Mouse (Mus musculus): Measurements from ENCODE around the gene Tenm4. TPM values are rescaled to one million over a fixed set of nuclear protein-coding genes. Genes with fewer than 3 reads are reported as not detected.

Tenm4 gene
- total RNA-seq, 2 experiments from 2014 or later = under 0.01 TPM; not detected in 1

GRCm38 (mm10) chr7:96826101-96826500 lies 655.1 kb downstream of the Tenm4 start:
- ATAC-seq (ENCODE audit: poor library complexity, severe bottlenecking) = peak; percentile 53; the same call in 1 of the 2 replicates

GRCm38 (mm10) chr7:96826672-96827071 lies 655.6 kb downstream of the Tenm4 start:
- ATAC-seq (ENCODE audit: poor library complexity, severe bottlenecking) = no peak

DNA sequence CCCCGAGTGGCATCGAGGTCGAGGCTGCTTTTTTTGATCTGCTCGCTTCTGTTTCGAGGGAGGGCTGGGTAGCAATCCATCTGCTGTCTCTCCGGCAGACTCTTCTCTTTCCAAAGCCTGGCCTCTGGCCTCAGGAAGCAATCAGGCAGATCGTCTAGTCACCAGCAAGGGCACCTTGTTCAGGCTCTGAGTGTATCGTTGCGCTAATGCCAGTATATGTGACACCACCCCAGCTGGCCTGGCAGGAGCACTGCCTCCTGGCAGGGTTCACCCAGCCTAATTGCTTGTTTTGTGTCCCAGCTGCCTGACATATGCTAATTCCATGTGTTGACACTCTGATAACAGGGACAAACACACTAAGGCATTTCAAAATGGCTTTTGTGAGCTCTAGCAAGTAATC lies 661.5 kb downstream of the Tenm4 start:
- ATAC-seq (ENCODE audit: poor library complexity, severe bottlenecking) = no peak

- ATAC-seq (ENCODE audit: poor library complexity, severe bottlenecking) = no peak
Measured at GRCm38 (mm10) chr7:96833012-96833411, 662.0 kb downstream of the Tenm4 start.

- ATAC-seq (ENCODE audit: poor library complexity, severe bottlenecking) = no peak
Measured at GRCm38 (mm10) chr7:96834681-96835289, 663.7 kb downstream of the Tenm4 start.

GRCm38 (mm10) chr7:96835313-96835712 lies 664.3 kb downstream of the Tenm4 start:
- ATAC-seq (ENCODE audit: poor library complexity, severe bottlenecking) = no peak

- ATAC-seq (ENCODE audit: poor library complexity, severe bottlenecking) = no peak
Measured at GRCm38 (mm10) chr7:96838271-96838841, 667.3 kb downstream of the Tenm4 start.

GRCm38 (mm10) chr7:96838926-96839325 lies 667.9 kb downstream of the Tenm4 start:
- no peak for ATAC-seq (ENCODE audit: poor library complexity, severe bottlenecking)

DNA sequence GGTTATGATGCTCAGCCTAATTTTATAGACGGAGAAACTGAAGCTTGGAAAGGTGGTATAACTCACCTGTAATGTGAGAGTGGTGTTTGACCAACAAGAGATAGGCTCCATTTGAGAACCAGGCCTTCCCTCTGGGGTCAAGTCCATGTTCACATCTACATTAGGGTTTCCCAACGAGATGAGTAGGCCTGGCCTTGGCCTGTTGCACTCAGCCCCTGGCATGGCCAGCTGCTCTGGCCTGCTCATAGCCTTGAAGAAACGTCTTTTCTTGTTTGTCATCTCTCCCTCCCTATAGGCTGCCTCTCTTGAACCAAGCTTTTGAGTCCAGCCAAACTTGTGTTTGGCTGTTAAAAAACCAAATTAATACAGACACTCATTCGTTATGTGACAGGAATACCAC lies 668.5 kb downstream of the Tenm4 start:
- ATAC-seq (ENCODE audit: poor library complexity, severe bottlenecking) = no peak

- ATAC-seq (ENCODE audit: poor library complexity, severe bottlenecking) = no peak
Measured at GRCm38 (mm10) chr7:96842477-96843255, 671.6 kb downstream of the Tenm4 start.

GRCm38 (mm10) chr7:96844104-96844894 lies 673.3 kb downstream of the Tenm4 start:
- no peak for ATAC-seq (ENCODE audit: poor library complexity, severe bottlenecking)

DNA sequence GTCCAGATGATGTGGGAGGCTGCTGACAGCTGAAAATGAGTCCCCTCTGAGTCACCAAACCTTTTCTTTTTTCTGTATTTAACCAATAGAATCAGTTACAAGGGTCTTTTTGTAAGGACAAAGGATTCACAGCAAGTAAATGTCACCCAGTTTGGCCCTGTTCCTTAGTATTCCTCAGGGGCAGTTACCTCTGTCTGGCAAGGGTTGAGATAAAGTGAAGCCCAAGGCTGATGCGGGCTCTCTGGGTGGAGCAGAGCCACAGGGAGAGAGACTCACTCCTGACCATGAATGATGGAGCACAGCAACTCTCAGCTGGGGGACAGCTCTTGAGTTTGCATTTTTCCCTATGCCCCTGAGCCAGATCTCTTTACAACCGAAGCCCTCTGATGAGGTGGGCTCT lies 681.7 kb downstream of the Tenm4 start:
- ATAC-seq (ENCODE audit: poor library complexity, severe bottlenecking) = no peak

DNA sequence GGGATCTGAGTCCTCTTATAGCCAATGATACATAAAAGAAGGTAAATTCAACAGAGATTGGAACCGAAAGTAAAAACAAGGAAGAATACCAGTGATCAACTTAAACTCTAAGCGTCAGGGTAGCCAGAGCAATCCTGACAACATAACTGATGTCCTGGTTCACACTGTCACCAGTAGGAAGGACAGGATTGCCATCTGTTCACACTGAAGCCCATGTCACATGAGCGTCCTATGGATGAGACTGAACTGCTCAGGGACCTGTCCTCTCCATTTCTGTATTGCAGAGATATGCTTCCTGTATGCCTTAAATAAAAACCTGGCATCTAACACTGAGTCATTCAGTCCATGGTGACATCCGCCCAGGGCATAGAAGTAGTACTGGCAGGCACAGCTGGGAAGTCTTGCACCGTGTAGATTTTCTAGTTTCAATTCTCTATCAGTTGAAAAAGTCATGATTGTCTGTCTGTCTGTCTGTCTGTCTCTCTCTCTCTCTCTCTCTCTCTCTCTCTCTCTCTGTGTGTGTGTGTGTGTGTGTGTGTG lies 684.9 kb downstream of the Tenm4 start:
- peak; percentile 79 for ATAC-seq (ENCODE audit: poor library complexity, severe bottlenecking)

DNA sequence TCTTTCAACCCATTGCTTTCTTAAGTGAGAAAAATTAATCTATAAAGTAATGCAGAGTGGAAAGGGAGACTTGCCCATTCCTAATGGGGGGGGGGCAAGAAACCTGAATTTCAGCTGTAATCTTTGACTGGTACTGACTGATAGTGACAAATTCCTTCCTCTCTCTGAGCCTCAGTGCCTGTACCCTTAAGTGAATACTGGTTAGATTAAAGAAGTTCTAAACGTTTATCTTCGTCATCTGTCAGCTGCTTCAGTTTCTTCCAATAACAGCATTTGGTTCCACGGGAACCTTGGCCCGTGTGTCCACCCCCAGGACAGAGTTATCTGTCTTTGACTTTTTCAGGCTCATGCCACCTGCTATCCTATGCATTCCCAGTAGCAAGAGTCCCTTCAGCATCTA lies 685.5 kb downstream of the Tenm4 start:
- ATAC-seq (ENCODE audit: poor library complexity, severe bottlenecking) = no peak

- ATAC-seq (ENCODE audit: poor library complexity, severe bottlenecking) = no peak
Measured at GRCm38 (mm10) chr7:96859077-96859476, 688.0 kb downstream of the Tenm4 start.

GRCm38 (mm10) chr7:96859684-96860083 lies 688.6 kb downstream of the Tenm4 start:
- ATAC-seq (ENCODE audit: poor library complexity, severe bottlenecking) = no peak

DNA sequence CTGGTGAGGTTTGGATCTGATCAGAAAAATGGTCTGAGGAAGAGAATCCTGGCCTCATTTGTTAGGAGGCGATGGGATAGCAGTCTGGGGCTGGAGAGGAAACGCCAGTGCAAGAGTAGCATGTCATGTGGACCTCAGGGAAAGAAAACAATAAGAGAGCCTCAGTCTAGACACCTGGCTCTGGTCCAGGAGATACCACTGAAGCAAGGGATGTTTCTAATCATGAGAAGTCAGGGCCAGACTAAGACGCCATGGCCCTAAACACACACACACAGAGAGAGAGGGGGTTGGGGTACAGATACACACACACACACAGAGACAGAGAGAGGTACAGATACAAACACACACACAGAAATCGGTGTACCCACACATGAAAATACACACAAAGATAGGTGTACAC lies 689.6 kb downstream of the Tenm4 start:
- no peak for ATAC-seq (ENCODE audit: poor library complexity, severe bottlenecking)

GRCm38 (mm10) chr7:96864894-96865722 lies 694.1 kb downstream of the Tenm4 start:
- no peak for ATAC-seq (ENCODE audit: poor library complexity, severe bottlenecking)

DNA sequence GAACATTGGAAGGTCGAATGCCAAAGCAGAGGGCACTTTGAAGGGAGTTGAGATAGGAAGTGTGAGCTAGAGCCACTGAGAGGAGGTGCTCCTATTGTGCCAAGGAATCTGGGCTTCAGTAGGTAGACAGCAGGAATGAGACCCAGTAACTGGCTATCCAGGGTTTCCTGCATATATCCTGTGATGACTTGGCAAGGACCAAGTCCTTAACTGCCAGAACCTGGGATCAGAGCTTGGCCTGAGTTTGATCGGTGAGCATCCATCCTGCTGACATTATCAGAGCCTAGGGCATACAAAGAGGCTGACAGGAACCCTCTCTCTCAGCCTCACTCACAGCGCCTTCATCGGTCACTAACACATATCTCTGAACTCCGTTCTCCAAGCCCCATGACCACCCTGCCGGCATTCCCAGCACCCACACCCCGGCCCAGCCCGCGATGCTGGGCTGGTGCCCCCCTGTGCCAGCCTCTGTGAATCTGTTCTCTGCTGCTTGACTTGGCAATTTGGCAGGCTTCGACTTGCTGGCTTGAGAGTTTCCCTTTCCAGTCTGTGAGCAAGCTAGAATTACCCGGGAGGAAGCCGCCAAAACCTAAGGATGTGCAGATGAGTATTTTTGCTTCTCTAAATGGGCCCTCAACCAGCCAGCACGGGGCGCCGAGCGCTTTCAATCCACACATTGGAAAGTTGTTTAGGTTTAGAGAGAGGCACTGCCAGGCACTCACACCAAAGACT lies 698.2 kb downstream of the Tenm4 start:
- ATAC-seq (ENCODE audit: poor library complexity, severe bottlenecking) = no peak

Measured in megakaryocyte, adult 5-6 weeks (primary cell).